Mouse (Mus musculus) embryonic facial prominence, embryonic 13.5 days (tissue): ENCODE results near the gene Kalrn. TPM values are rescaled to one million over a fixed set of nuclear protein-coding genes. Genes with fewer than 3 reads are reported as not detected.

Source experiments
- ATAC-seq: fragments of 200-750 bp; cut with Nextera tagmentation; 2 replicates; pipeline ENCODE4 v1.8.0; 2017; ENCODE audit warnings: low read depth; ENCODE audit not compliant: insufficient number of reproducible peaks, insufficient read depth, low FRiP score, low TSS enrichment
- H3K27ac ChIP-seq: fragments of 300-500 bp; sonication (generic); 2 replicates; pipeline ENCODE4 v1.5.1; 2015; ENCODE audit warnings: moderate library complexity, mild to moderate bottlenecking, inconsistent platforms
- H3K27me3 ChIP-seq: fragments of 300-500 bp; sonication (generic); 2 replicates; pipeline ENCODE4 v1.6.1; 2015; ENCODE audit warnings: mild to moderate bottlenecking, inconsistent platforms
- H3K36me3 ChIP-seq: fragments of 300-500 bp; sonication (generic); 2 replicates; pipeline ENCODE4 v1.6.1; 2015; ENCODE audit warnings: mild to moderate bottlenecking, inconsistent platforms
- H3K4me1 ChIP-seq: fragments of 300-500 bp; sonication (generic); 2 replicates; pipeline ENCODE4 v1.6.1; 2015; ENCODE audit warnings: inconsistent platforms
- H3K4me2 ChIP-seq: fragments of 300-500 bp; sonication (generic); 2 replicates; pipeline ENCODE4 v1.6.1; 2015; ENCODE audit warnings: moderate library complexity, mild to moderate bottlenecking, inconsistent platforms
- H3K4me3 ChIP-seq: fragments of 300-500 bp; sonication (generic); 2 replicates; pipeline ENCODE4 v1.5.1; 2015; ENCODE audit warnings: mild to moderate bottlenecking, inconsistent platforms
- H3K9ac ChIP-seq: fragments of 300-500 bp; sonication (generic); 2 replicates; pipeline ENCODE4 v1.6.1; 2015; ENCODE audit warnings: mild to moderate bottlenecking, inconsistent platforms
- H3K9me3 ChIP-seq: fragments of 300-500 bp; sonication (generic); 2 replicates; pipeline ENCODE4 v1.6.1; 2016; ENCODE audit warnings: inconsistent platforms
- WGBS: fragments of 180-500 bp; shearing (Covaris S2); methylation state at CpG from one replicate; pipeline ENCODE4 v1.1.7; 2015; ENCODE audit warnings: mixed read lengths; 5-methylcytosine and 5-hydroxymethylcytosine counted together
- polyA plus RNA-seq: library from polyadenylated mRNA; unstranded; fragments of >200 nt; fragmentation: Nextera tagmentation; extraction: Ambion mirVana; gene quantifications from 2 replicates; pipeline ENCODE4 v1.2.1, GENCODE M21; 2015

The Kalrn gene
- polyA plus RNA-seq, 1 experiment from 2014 or later: 18.3 TPM

GRCm38 (mm10) chr16:34324735-34325134 is 248.6 kb downstream of the Kalrn start:
- no peak for ATAC-seq
- Histone ChIP-seq H3K9ac (no peak overlapping the region), H3K27me3 (no peaks in the 10 kb centered on the region), H3K9me3 (no peaks in the 10 kb centered on the region), H3K4me2 (no peak overlapping the region), H3K27ac (no peak overlapping the region), H3K4me1 (peaks cover 8% of the 10 kb centered on the region), H3K36me3 (peaks cover 11% of the 10 kb centered on the region), H3K4me3 (no peak overlapping the region)
- WGBS: 76% methylated on average over 3 of the region's 3 CpGs

- WGBS: 63% methylated on average over 1 of the region's 1 CpGs
- no peak for ATAC-seq
- Histone ChIP-seq H3K4me1 (peaks cover 3% of the 10 kb centered on the region; the same call in 1 of the 2 replicates), H3K4me3 (no peak overlapping the region), H3K4me2 (no peak overlapping the region), H3K9ac (no peak overlapping the region), H3K27ac (no peak overlapping the region), H3K9me3 (no peaks in the 10 kb centered on the region), H3K27me3 (no peaks in the 10 kb centered on the region), H3K36me3 (peaks cover 11% of the 10 kb centered on the region)
Observed at GRCm38 (mm10) chr16:34323496-34323895, 249.8 kb downstream of the Kalrn start.

- H3K9ac ChIP-seq: no peak overlapping the region
- no peak for ATAC-seq
- no peaks in the 10 kb centered on the region for H3K9me3 ChIP-seq
- no peak overlapping the region for H3K4me2 ChIP-seq
- WGBS: 22% methylated on average over 4 of the region's 4 CpGs
- H3K4me1 ChIP-seq: peaks cover 3% of the 10 kb centered on the region; the same call in 1 of the 2 replicates
- no peak overlapping the region for H3K4me3 ChIP-seq
- no peaks in the 10 kb centered on the region for H3K27me3 ChIP-seq
- H3K36me3 ChIP-seq: peaks cover 11% of the 10 kb centered on the region
- no peak overlapping the region for H3K27ac ChIP-seq
Observed at GRCm38 (mm10) chr16:34322546-34322945, 250.8 kb downstream of the Kalrn start.

- Histone ChIP-seq H3K36me3 (peaks cover 11% of the 10 kb centered on the region), H3K4me2 (no peak overlapping the region), H3K27ac (no peak overlapping the region), H3K4me1 (peaks cover 13% of the 10 kb centered on the region), H3K4me3 (no peak overlapping the region), H3K27me3 (no peaks in the 10 kb centered on the region), H3K9me3 (no peaks in the 10 kb centered on the region), H3K9ac (no peak overlapping the region)
- WGBS: 81% methylated on average over 4 of the region's 4 CpGs
- ATAC-seq: no peak
Observed at GRCm38 (mm10) chr16:34321066-34321790, 252.1 kb downstream of the Kalrn start.

- Histone ChIP-seq H3K4me1 (peaks cover 13% of the 10 kb centered on the region), H3K36me3 (peaks cover 7% of the 10 kb centered on the region; the same call in 1 of the 2 replicates), H3K4me2 (no peak overlapping the region), H3K4me3 (no peak overlapping the region), H3K9ac (no peak overlapping the region), H3K9me3 (0 out of 2 replicates have a peak, but pooled peaks cover 2% of the 10 kb centered on the region), H3K27ac (no peak overlapping the region), H3K27me3 (no peaks in the 10 kb centered on the region)
- no peak for ATAC-seq
- WGBS: 83% methylated on average over 11 of the region's 11 CpGs
Observed at GRCm38 (mm10) chr16:34320023-34320800, 253.1 kb downstream of the Kalrn start.

- 46% methylated on average over 3 of the region's 3 CpGs for WGBS
- H3K27ac ChIP-seq: no peak overlapping the region
- 0 out of 2 replicates have a peak, but pooled peaks cover 4% of the 10 kb centered on the region for H3K9me3 ChIP-seq
- no peaks in the 10 kb centered on the region for H3K27me3 ChIP-seq
- peaks cover 5% of the 10 kb centered on the region; the same call in 1 of the 2 replicates for H3K36me3 ChIP-seq
- no peak overlapping the region for H3K4me2 ChIP-seq
- H3K4me3 ChIP-seq: no peak overlapping the region
- ATAC-seq: no peak
- H3K9ac ChIP-seq: no peak overlapping the region
- peaks cover 10% of the 10 kb centered on the region for H3K4me1 ChIP-seq
Observed at GRCm38 (mm10) chr16:34317110-34317509, 256.2 kb downstream of the Kalrn start.

- no peak overlapping the region for H3K4me3 ChIP-seq
- no peaks in the 10 kb centered on the region for H3K27me3 ChIP-seq
- H3K4me2 ChIP-seq: no peak overlapping the region
- 72% methylated on average over 10 of the region's 10 CpGs for WGBS
- H3K36me3 ChIP-seq: peaks cover 5% of the 10 kb centered on the region; the same call in 1 of the 2 replicates
- no peak overlapping the region for H3K27ac ChIP-seq
- no peak overlapping the region for H3K9ac ChIP-seq
- H3K9me3 ChIP-seq: 0 out of 2 replicates have a peak, but pooled peaks cover 4% of the 10 kb centered on the region
- H3K4me1 ChIP-seq: peaks cover 10% of the 10 kb centered on the region
- no peak for ATAC-seq
Observed at GRCm38 (mm10) chr16:34316253-34316652, 257.1 kb downstream of the Kalrn start.

GRCm38 (mm10) chr16:34314071-34314470 is 259.3 kb downstream of the Kalrn start:
- no peak overlapping the region for H3K9ac ChIP-seq
- no peak overlapping the region for H3K27ac ChIP-seq
- 0 out of 2 replicates have a peak, but pooled peaks cover 4% of the 10 kb centered on the region for H3K9me3 ChIP-seq
- H3K4me3 ChIP-seq: no peak overlapping the region
- H3K36me3 ChIP-seq: peaks cover 20% of the 10 kb centered on the region
- ATAC-seq: no peak
- no peaks in the 10 kb centered on the region for H3K27me3 ChIP-seq
- no peak overlapping the region for H3K4me2 ChIP-seq
- WGBS: 94% methylated on average over 10 of the region's 10 CpGs
- peaks cover 10% of the 10 kb centered on the region for H3K4me1 ChIP-seq

- 94% methylated on average over 1 of the region's 1 CpGs for WGBS
- H3K27ac ChIP-seq: no peak overlapping the region
- no peak overlapping the region for H3K4me3 ChIP-seq
- H3K4me2 ChIP-seq: no peak overlapping the region
- no peak overlapping the region for H3K9ac ChIP-seq
- no peaks in the 10 kb centered on the region for H3K27me3 ChIP-seq
- 0 out of 2 replicates have a peak, but pooled peaks cover 4% of the 10 kb centered on the region for H3K4me1 ChIP-seq
- no peak for ATAC-seq
- H3K36me3 ChIP-seq: peaks cover 39% of the 10 kb centered on the region
- 0 out of 2 replicates have a peak, but pooled peaks cover 4% of the 10 kb centered on the region for H3K9me3 ChIP-seq
Observed at GRCm38 (mm10) chr16:34311577-34311976, 261.8 kb downstream of the Kalrn start.

- H3K4me3 ChIP-seq: no peak overlapping the region
- H3K4me2 ChIP-seq: no peak overlapping the region
- WGBS: 90% methylated on average over 8 of the region's 8 CpGs
- no peak overlapping the region for H3K27ac ChIP-seq
- no peaks in the 10 kb centered on the region for H3K4me1 ChIP-seq
- H3K9ac ChIP-seq: no peak overlapping the region
- H3K9me3 ChIP-seq: 0 out of 2 replicates have a peak, but pooled peaks cover 3% of the 10 kb centered on the region
- no peaks in the 10 kb centered on the region for H3K27me3 ChIP-seq
- ATAC-seq: no peak
- H3K36me3 ChIP-seq: peaks cover 44% of the 10 kb centered on the region
Observed at GRCm38 (mm10) chr16:34310363-34310762, 263.0 kb downstream of the Kalrn start.

GRCm38 (mm10) chr16:34308324-34308723 is 265.0 kb downstream of the Kalrn start:
- 83% methylated on average over 1 of the region's 1 CpGs for WGBS
- Histone ChIP-seq H3K4me1 (no peaks in the 10 kb centered on the region), H3K27ac (no peak overlapping the region), H3K4me3 (no peak overlapping the region), H3K9me3 (no peaks in the 10 kb centered on the region), H3K27me3 (no peaks in the 10 kb centered on the region), H3K36me3 (peaks cover 47% of the 10 kb centered on the region), H3K9ac (no peak overlapping the region), H3K4me2 (no peak overlapping the region)
- no peak for ATAC-seq
